Mouse (Mus musculus) adrenal gland, postnatal 10 days (tissue): ENCODE results near the gene Btg1. TPM values are rescaled to one million over a fixed set of nuclear protein-coding genes. Genes with fewer than 3 reads are reported as not detected.

Experiments
- DNase-seq: peaks from one replicate; pipeline ENCODE4 v3.0.0; 2021; ENCODE audit warnings: mixed read lengths
- long read RNA-seq, 2 experiments: library from polyadenylated mRNA; stranded (forward); transcript quantifications; one replicate each; pipeline ENCODE4 v2.0.0; 2021
- total RNA-seq, 2 experiments: library from RNA; stranded (reverse); gene quantifications; 2 replicates each; pipeline ENCODE4 v1.2.3; 2021

Btg1 gene
- 100 to 1,000 TPM; 107 to 168 TPM for total RNA-seq
- long read RNA-seq, experiment 1, full-length matches to known transcripts, result 280 of 310 reads
- long read RNA-seq, experiment 1, partial matches to known transcripts, result 0 of 310 reads
- long read RNA-seq, experiment 1, other reads (novel, unspliced or antisense), result 30 of 310 reads
- long read RNA-seq, experiment 2, full-length matches to known transcripts, result 119 of 135 reads
- long read RNA-seq, experiment 2, partial matches to known transcripts, result 0 of 135 reads
- long read RNA-seq, experiment 2, other reads (novel, unspliced or antisense), result 16 of 135 reads

- peak; percentile 100 for DNase-seq
These were observed at the start of gene Btg1 for GRCm38 (mm10) chr10:96616709-96617116. Btg1 (plus strand) TSS chr10:96617006.

GRCm38 (mm10) chr10:96569469-96569868 is 47.3 kb upstream of the Btg1 start:
- no peak for DNase-seq

- peak; percentile 44 for DNase-seq
These were observed 45.6 kb upstream of the Btg1 start for GRCm38 (mm10) chr10:96571176-96571575.

GRCm38 (mm10) chr10:96574786-96575185 is 42.0 kb upstream of the Btg1 start:
- DNase-seq, result no peak

GRCm38 (mm10) chr10:96575338-96575737 is 41.5 kb upstream of the Btg1 start:
- DNase-seq, result no peak

- no peak for DNase-seq
These were observed 37.9 kb upstream of the Btg1 start for GRCm38 (mm10) chr10:96578924-96579323.

GRCm38 (mm10) chr10:96579436-96579835 is 37.4 kb upstream of the Btg1 start:
- no peak for DNase-seq

GRCm38 (mm10) chr10:96580246-96580645 is 36.6 kb upstream of the Btg1 start:
- DNase-seq, result no peak

- no peak for DNase-seq
These were observed 35.6 kb upstream of the Btg1 start for GRCm38 (mm10) chr10:96581232-96581631.

- no peak for DNase-seq
These were observed 30.5 kb upstream of the Btg1 start for GRCm38 (mm10) chr10:96586191-96586880.

GRCm38 (mm10) chr10:96586881-96587217 is 30.0 kb upstream of the Btg1 start:
- DNase-seq, result no peak

- no peak for DNase-seq
These were observed 28.6 kb upstream of the Btg1 start for GRCm38 (mm10) chr10:96588233-96588632.

GRCm38 (mm10) chr10:96589781-96590180 is 27.0 kb upstream of the Btg1 start:
- DNase-seq, result no peak

GRCm38 (mm10) chr10:96592089-96592488 is 24.7 kb upstream of the Btg1 start:
- DNase-seq, result no peak

- DNase-seq, result no peak
These were observed 21.2 kb upstream of the Btg1 start for GRCm38 (mm10) chr10:96595435-96596132.

GRCm38 (mm10) chr10:96596411-96596810 is 20.4 kb upstream of the Btg1 start:
- DNase-seq, result no peak

GRCm38 (mm10) chr10:96599641-96600040 is 17.2 kb upstream of the Btg1 start:
- no peak for DNase-seq

GRCm38 (mm10) chr10:96601670-96602069 is 15.1 kb upstream of the Btg1 start:
- DNase-seq, result no peak

- no peak for DNase-seq
These were observed 14.5 kb upstream of the Btg1 start for GRCm38 (mm10) chr10:96602339-96602738.

GRCm38 (mm10) chr10:96605168-96605567 is 11.6 kb upstream of the Btg1 start:
- DNase-seq, result no peak

GRCm38 (mm10) chr10:96605856-96606255 is 10.9 kb upstream of the Btg1 start:
- DNase-seq, result no peak

GRCm38 (mm10) chr10:96607617-96608185 is 9.1 kb upstream of the Btg1 start:
- DNase-seq, result no peak
